Mouse (Mus musculus): ENCODE data around the gene Prepl.

- no peak for TF ChIP-seq CTCF (IDR thresholded peaks at IDR 0.05; ENCODE audit: insufficient read depth, low read depth, low read length)
- TF ChIP-seq POLR2A (IDR thresholded peaks at IDR 0.05; ENCODE audit: insufficient read depth, low read depth, low read length) = no peak
Measured at GRCm38 (mm10) chr17:85087591-85087990, 2.5 kb downstream of the Prepl start.

Data from olfactory bulb, adult 2 months (tissue).